10 mouse cellular contexts compared by ENCODE assay signal in the genomic region with DNA sequence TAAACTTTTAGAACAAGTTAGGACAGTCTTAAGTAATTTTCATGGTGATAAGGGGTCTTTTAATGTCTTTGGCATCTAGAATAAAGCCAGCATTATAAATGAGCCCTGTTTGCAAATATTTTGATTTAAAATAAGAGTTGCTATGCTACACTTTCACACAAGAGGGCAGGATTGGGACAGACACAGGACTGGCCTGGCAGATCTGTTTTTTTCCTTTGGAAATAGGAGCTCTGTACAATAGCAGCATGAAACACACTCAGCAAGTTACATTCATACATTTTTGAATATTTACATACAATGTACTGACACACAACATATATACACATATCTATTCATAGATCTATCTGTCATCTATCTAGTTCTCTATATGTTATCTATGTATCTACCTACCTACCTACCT. TPM values are rescaled to one million over a fixed set of nuclear protein-coding genes. Genes with fewer than 3 reads are reported as not detected.
DNase-seq lines count a peak whose midpoint lies in the region; ATAC-seq and TF ChIP-seq lines count a peak whose summit lies in the region.
"Had no signal": no experiment of that assay in that cellular context is flagged by ENCODE, and none has a peak within 500 bp of the region (broad histone marks: within the 10 kb centered on the region; RNA-seq: fewer than 3 reads in every experiment).

No protein-coding gene starts in this region.

- no peaks in the 10 kb centered on the region for H3K4me1 ChIP-seq in liver, postnatal 0 days (ENCODE audit: insufficient read depth)
- H3K4me1 ChIP-seq in forebrain, embryonic 14.5 days (ENCODE audit: control insufficient read depth, insufficient read depth, low read length): no peaks in the 10 kb centered on the region
- H3K4me1 ChIP-seq in neural tube, embryonic 15.5 days: no peaks in the 10 kb centered on the region
- no peaks in the 10 kb centered on the region for H3K4me1 ChIP-seq in thymus, adult 2 months (replicated peaks; ENCODE audit: control insufficient read depth, insufficient read depth, low read length)

- no peak overlapping the region for H3K9ac ChIP-seq in liver, postnatal 0 days (replicated peaks)
- no peak overlapping the region for H3K9ac ChIP-seq in forebrain, embryonic 14.5 days (ENCODE audit: low read length)
- no peak overlapping the region for H3K9ac ChIP-seq in neural tube, embryonic 15.5 days (replicated peaks)
- H3K9ac ChIP-seq: liver, embryonic 14.5 days had no signal

- TF ChIP-seq CTCF in liver, postnatal 0 days (IDR thresholded peaks at IDR 0.05; ENCODE audit: low read depth): peak; percentile 34
- TF ChIP-seq CTCF in thymus, adult 2 months (IDR thresholded peaks at IDR 0.05; ENCODE audit: borderline replicate concordance, control insufficient read depth, extremely low read depth, insufficient read depth, low read length, poor library complexity): no peak

- no peak overlapping the region for H3K4me2 ChIP-seq in liver, postnatal 0 days (ENCODE audit: low read depth, low read length)
- no peak overlapping the region for H3K4me2 ChIP-seq in forebrain, embryonic 14.5 days (ENCODE audit: low read length)
- H3K4me2 ChIP-seq in neural tube, embryonic 15.5 days: no peak overlapping the region

- ATAC-seq in liver, postnatal 0 days: no peak
- ATAC-seq in forebrain, embryonic 14.5 days: peak; percentile 18; the same call in 1 of the 2 replicates
- ATAC-seq in neural tube, embryonic 15.5 days (ENCODE audit: low FRiP score): peak; percentile 55; the same call in 1 of the 2 replicates

- no peaks in the 10 kb centered on the region for H3K27me3 ChIP-seq in liver, postnatal 0 days (ENCODE audit: insufficient read depth, low read length)
- no peaks in the 10 kb centered on the region for H3K27me3 ChIP-seq in forebrain, embryonic 14.5 days (replicated peaks; ENCODE audit: control insufficient read depth, insufficient read depth, low read length)
- H3K27me3 ChIP-seq in neural tube, embryonic 15.5 days (replicated peaks): no peaks in the 10 kb centered on the region
- H3K27me3 ChIP-seq in thymus, adult 2 months (ENCODE audit: control insufficient read depth, insufficient read depth, low read length): no peaks in the 10 kb centered on the region

- TF ChIP-seq POLR2A in thymus, adult 2 months (IDR thresholded peaks at IDR 0.05; ENCODE audit: control insufficient read depth, extremely low read depth, insufficient read depth, low read length, poor library complexity): no peak

- DNase-seq in cerebellum, postnatal 14 days: peak; percentile 11 to 18
- DNase-seq in cerebellum, adult 9-11 months: no peak
- DNase-seq in liver, postnatal 0 days: no peak
- DNase-seq in liver: no peak
- peak; percentile 65 for DNase-seq in forebrain, embryonic 14.5 days (ENCODE audit: low spot score)
- DNase-seq in thymus, adult 2 months: no peak
- no peak for DNase-seq in ovary, postnatal 14 days (ENCODE audit: low spot score)
- DNase-seq: heart, postnatal 4 days had no signal

- H3K4me3 ChIP-seq in liver, postnatal 0 days (ENCODE audit: low read depth, low read length): no peak overlapping the region
- H3K4me3 ChIP-seq in forebrain, embryonic 14.5 days (ENCODE audit: low read depth, low read length): no peak overlapping the region
- H3K4me3 ChIP-seq in neural tube, embryonic 15.5 days (replicated peaks): no peak overlapping the region
- no peak overlapping the region for H3K4me3 ChIP-seq in thymus, adult 2 months (ENCODE audit: control insufficient read depth, insufficient read depth, low read length)

- TF ChIP-seq EP300 in liver, postnatal 0 days (IDR thresholded peaks at IDR 0.05; ENCODE audit: low read depth): no peak

- no peaks in the 10 kb centered on the region for H3K9me3 ChIP-seq in liver, postnatal 0 days (ENCODE audit: low read length)
- H3K9me3 ChIP-seq in forebrain, embryonic 14.5 days (replicated peaks; ENCODE audit: control insufficient read depth, low read length): no peaks in the 10 kb centered on the region
- H3K9me3 ChIP-seq in neural tube, embryonic 15.5 days (replicated peaks): no peaks in the 10 kb centered on the region

- H3K36me3 ChIP-seq in liver, postnatal 0 days (replicated peaks; ENCODE audit: insufficient read depth, low read length): no peaks in the 10 kb centered on the region
- no peaks in the 10 kb centered on the region for H3K36me3 ChIP-seq in forebrain, embryonic 14.5 days (ENCODE audit: control insufficient read depth, insufficient read depth, low read length)
- H3K36me3 ChIP-seq in neural tube, embryonic 15.5 days: no peaks in the 10 kb centered on the region
- H3K36me3 ChIP-seq in thymus, adult 2 months (ENCODE audit: control insufficient read depth, insufficient read depth, low read length): no peaks in the 10 kb centered on the region

- H3K27ac ChIP-seq in liver, postnatal 0 days (ENCODE audit: low read depth): no peak overlapping the region
- no peak overlapping the region for H3K27ac ChIP-seq in forebrain, embryonic 14.5 days (ENCODE audit: low read depth, low read length)
- no peak overlapping the region for H3K27ac ChIP-seq in neural tube, embryonic 15.5 days (replicated peaks)
- H3K27ac ChIP-seq in thymus, adult 2 months (ENCODE audit: control insufficient read depth, insufficient read depth, low read length): no peak overlapping the region
- H3K27ac ChIP-seq: liver, embryonic 14.5 days had no signal

RNA-seq across cellular contexts. Expression of gene Gnpda2, which starts 8.9 kb away (rescaled TPM):
- polyA plus RNA-seq in liver, postnatal 0 days (2015; fragmentation: Nextera tagmentation; extraction: Ambion mirVana): 11.6 and 11.7 TPM in 2 replicates
- polyA plus RNA-seq in forebrain, embryonic 14.5 days (2014; fragmentation: Nextera tagmentation; extraction: Ambion mirVana): 42.8 and 43.7 TPM in 2 replicates
- 37.1 and 37.4 TPM in 2 replicates for polyA plus RNA-seq in neural tube, embryonic 15.5 days (2015; fragmentation: Nextera tagmentation; extraction: Ambion mirVana)
- polyA plus RNA-seq in thymus, adult 2 months (2012; rRNA removed): 14.2 and 16.4 TPM in 2 replicates

RNA-seq across cellular contexts. Expression of gene Guf1, which starts 44.3 kb away (rescaled TPM):
- polyA plus RNA-seq in liver, postnatal 0 days (2015; fragmentation: Nextera tagmentation; extraction: Ambion mirVana): 9.6 and 10.1 TPM in 2 replicates
- 33.4 and 37.9 TPM in 2 replicates for polyA plus RNA-seq in forebrain, embryonic 14.5 days (2014; fragmentation: Nextera tagmentation; extraction: Ambion mirVana)
- polyA plus RNA-seq in neural tube, embryonic 15.5 days (2015; fragmentation: Nextera tagmentation; extraction: Ambion mirVana): 53.9 and 55.4 TPM in 2 replicates
- polyA plus RNA-seq in thymus, adult 2 months (2012; rRNA removed): 7.4 and 8.1 TPM in 2 replicates

RNA-seq across cellular contexts. Expression of gene Yipf7, which starts 58.6 kb away (rescaled TPM):
- 0.49 TPM in 1 of 2 replicates, not detected in the other for polyA plus RNA-seq in liver, postnatal 0 days (2015; fragmentation: Nextera tagmentation; extraction: Ambion mirVana)
- polyA plus RNA-seq in forebrain, embryonic 14.5 days (2014; fragmentation: Nextera tagmentation; extraction: Ambion mirVana): not detected in 2 replicates
- 0.46 TPM in 1 of 2 replicates, not detected in the other for polyA plus RNA-seq in neural tube, embryonic 15.5 days (2015; fragmentation: Nextera tagmentation; extraction: Ambion mirVana)
- polyA plus RNA-seq in thymus, adult 2 months (2012; rRNA removed): 0.37 and 9.2 TPM in 2 replicates
- polyA plus RNA-seq: liver, embryonic 14.5 days had no signal

Comparison
In these comparisons a context has a peak if more than half of its experiments do, and no peak if none do; other contexts are left out.
1. DNase-seq: peak in cerebellum, postnatal 14 days (2 of 2) and forebrain, embryonic 14.5 days (single experiment); none in cerebellum, adult 9-11 months (single experiment), liver, postnatal 0 days (single experiment), liver (single experiment), thymus, adult 2 months (single experiment) and ovary, postnatal 14 days (single experiment).